Mouse (Mus musculus) erythroblast, adult 5-6 weeks (primary cell): Measurements from ENCODE around the gene Hoxd1. TPM values are rescaled to one million over a fixed set of nuclear protein-coding genes. Genes with fewer than 3 reads are reported as not detected.

Experiments used
- ATAC-seq: replicated peaks from 2 replicates; pipeline ENCODE4 v1.8.0; 2016; ENCODE audit warnings: moderate number of reproducible peaks, mild to moderate bottlenecking, moderate TSS enrichment, inconsistent platforms; ENCODE audit not compliant: poor library complexity, low FRiP score, severe bottlenecking
- total RNA-seq, 2 experiments: library from RNA; stranded (forward) in 1 of 2; stranded (reverse) in 1 of 2; fragments of 150-400 nt in 1 of 2; fragments of 200-764, 138-1000 nt in 1 of 2; gene quantifications; 2 replicates each; pipeline versions ENCODE4 v1.2.3 to v1.2.4; 2015 to 2017; ENCODE audit warnings: low replicate concordance in 2 of 2

Hoxd1 gene
- total RNA-seq, 2 experiments from 2014 or later = not detected

- ATAC-seq = no peak
These were observed 16.4 kb upstream of the Hoxd1 start for GRCm38 (mm10) chr2:74746298-74746921.

DNA sequence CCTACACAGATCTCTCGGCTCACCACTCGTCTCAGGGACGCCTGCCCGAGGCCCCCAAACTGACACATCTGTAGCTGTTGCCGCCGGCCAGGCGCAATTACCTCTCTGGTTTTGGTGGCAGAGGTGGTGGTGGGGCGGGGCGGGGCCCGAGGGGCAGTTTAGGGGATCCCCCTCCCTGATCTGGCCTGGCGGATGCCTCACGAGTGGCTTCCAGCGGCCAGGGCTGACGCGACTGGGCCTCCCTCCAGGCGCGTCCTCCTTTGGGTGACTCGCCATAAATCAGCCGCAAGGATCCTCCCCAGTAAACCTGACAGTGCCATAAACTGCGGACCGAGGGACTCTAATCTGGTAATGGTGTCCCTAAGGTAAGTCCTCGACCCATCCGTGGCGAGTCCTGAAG is 15.8 kb upstream of the Hoxd1 start:
- ATAC-seq = no peak

- no peak for ATAC-seq
These were observed 15.1 kb upstream of the Hoxd1 start for GRCm38 (mm10) chr2:74747661-74748141.

DNA sequence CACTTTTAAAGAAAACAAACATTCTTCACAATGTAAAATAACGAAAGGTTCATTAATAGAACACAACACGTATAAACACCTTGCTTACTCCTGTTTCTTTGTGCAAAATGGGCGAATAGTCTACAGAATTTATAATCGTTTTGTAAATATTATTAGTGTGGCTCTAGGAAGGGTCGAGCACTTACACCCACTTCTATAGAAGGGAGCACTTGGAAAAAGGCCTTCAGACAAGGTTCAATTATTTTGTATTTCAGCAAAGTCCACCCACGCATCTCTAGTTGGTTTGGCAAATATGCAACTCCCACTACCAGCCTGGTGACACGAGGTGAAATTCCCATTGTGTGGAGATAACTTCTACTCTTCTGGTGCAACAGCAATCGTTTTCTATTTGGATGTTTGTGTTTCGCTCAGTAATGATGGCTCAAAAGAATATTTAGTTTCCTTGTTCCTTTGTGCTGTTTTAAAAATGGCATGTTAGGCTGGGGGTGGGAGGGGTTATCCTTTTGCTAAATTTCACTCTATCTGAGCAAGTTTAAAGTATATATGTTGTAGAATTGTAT is 14.3 kb upstream of the Hoxd1 start:
- ATAC-seq = no peak

GRCm38 (mm10) chr2:74749337-74750121 is 13.3 kb upstream of the Hoxd1 start:
- no peak for ATAC-seq

GRCm38 (mm10) chr2:74750731-74751250 is 12.0 kb upstream of the Hoxd1 start:
- ATAC-seq = no peak

- ATAC-seq = no peak
These were observed 10.9 kb upstream of the Hoxd1 start for GRCm38 (mm10) chr2:74751861-74752260.

DNA sequence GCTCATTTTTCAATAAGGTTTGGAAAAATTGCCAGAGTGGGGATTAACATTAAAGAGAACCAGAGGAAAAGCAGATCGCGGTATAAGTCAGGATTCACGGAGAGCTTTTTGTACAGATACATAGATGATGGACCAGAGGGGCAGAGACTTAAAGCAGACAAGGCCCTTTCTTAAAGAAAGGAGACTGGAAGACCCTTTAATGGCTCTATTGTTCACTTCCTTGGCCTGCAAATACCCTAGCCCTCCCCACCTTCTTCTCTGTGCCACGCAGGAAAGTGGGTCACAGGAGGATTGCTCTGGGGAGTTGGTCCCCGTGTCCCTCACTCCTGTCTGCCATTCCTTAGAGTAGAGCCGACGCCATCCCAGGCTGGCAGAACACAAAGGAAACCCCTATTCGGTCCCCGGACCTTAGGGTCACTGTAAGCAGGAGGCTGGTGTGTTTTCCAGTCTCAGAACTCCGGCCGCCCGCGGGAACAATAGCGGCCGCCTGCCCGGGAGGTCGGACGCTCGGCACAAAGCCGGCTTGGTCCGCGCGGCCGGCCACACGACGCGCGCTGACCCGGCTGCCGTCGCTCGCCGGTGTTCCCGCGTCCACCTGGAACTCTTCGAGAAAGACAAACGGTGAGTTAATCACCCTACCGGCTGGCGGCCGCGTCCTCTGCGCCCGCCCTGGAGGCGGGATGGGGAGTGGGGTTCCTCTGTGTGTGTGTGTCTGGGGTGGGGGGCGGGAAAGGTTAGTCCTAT is 10.2 kb upstream of the Hoxd1 start:
- ATAC-seq = no peak

DNA sequence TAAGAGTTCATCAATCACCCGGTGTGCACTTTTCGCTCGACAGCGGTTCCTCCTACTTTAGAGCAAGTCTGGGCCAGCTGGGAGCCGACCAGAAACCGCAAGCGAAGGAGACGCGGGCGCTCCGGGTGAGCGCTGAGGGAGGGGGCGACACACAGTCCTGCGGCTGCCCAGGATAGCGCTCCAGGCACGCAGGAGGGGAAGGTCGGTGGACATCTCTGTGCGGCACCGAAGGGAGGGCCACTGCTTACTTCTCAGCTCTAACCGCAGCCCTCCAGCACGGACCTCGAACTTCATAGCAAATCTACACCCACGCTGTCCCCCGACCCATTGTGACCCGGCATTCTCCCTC is 9.6 kb upstream of the Hoxd1 start:
- ATAC-seq = no peak

DNA sequence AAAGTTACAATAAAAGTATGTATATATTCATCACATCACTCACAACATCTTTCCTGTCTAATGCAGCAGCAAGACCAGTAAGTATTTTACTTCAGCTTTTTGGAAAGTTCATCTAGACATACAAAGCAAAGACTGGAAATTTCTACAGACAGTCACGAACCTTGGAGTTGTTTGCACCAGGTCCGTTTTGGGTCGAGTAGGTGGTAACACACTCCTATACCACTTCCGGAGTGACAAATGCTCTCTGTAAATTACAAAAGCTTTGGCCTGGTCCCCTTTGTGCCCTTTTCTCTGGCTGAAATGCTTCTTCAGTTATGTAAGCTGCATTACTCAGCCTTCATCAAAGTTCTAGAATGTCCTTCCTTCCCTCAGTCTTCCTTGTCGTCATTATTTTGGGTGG is 9.1 kb upstream of the Hoxd1 start:
- no peak for ATAC-seq

- ATAC-seq = no peak
These were observed 2.6 kb upstream of the Hoxd1 start for GRCm38 (mm10) chr2:74760146-74760545.

DNA sequence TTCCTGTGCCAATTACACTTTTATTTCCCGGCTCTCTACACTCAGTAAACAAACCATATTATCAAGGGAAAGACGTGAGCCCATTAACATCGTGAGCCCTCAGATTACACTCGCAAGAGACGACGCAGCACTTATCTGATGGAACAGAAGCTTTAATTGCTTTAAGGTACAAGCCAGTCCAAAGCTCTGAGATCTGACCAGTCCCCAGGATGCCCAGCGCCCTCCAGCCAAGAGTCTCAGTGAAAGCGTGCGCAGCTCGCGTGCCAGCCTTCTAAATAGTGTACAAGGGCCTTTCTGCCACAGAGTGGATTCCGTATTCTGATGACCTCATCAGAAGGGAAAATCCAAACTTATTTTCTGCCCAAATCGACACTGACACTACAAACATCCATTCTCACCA is 839 bp upstream of the Hoxd1 start:
- ATAC-seq = no peak

DNA sequence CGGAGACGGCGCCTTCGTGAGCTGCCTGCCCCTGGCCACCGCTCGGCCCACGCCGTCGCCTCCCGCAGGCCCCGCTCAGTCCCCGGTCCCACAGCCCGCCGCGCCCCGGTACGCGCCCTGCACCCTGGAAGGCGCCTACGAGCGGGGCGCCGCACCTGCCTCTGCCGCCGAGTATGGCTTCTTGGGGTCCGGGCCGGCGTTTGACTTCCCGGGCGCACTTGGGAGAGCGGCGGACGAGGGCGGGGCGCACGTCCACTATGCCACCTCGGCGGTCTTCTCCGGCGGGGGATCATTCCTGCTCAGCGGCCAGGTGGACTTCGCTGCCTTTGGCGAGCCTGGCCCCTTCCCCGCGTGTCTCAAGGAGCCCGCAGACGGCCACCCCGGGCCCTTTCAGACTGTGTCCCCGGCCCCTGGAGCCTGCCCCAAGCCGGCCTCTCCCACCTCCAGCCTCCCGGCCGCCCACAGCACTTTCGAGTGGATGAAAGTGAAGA is 510 bp downstream of the Hoxd1 start:
- ATAC-seq = no peak

DNA sequence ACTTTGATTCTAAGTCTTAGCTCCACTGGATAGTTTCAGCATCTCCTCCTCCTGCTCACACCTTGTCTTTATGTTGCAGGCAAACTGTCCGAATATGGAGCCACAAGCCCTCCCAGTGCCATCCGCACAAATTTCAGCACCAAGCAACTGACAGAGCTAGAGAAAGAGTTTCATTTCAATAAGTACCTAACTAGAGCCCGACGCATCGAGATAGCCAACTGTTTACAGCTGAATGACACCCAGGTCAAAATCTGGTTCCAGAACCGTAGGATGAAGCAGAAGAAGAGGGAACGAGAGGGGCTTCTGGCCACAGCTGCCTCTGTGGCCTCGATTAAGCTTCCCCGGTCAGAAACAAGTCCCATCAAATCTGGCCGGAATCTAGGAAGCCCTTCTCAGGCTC is 1.2 kb downstream of the Hoxd1 start:
- no peak for ATAC-seq

DNA sequence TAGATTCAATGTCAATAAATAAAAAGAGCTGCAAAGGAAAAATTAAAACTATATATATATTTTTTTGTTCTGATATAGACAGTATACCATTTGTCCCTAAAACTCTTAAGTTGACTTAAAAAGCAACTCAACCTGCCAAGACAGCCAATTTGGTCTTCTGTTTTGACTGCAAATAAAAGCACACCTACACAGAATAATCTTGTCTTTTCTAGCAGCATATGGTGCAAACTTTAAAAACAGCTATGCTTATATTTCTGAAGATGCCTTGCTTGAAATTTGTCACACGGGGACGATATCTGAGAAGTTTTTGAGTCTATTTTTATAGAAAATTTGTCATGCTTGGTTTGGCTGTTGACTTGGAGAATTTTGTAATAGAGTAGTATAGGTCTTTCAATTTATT is 11.6 kb downstream of the Hoxd1 start:
- no peak for ATAC-seq

DNA sequence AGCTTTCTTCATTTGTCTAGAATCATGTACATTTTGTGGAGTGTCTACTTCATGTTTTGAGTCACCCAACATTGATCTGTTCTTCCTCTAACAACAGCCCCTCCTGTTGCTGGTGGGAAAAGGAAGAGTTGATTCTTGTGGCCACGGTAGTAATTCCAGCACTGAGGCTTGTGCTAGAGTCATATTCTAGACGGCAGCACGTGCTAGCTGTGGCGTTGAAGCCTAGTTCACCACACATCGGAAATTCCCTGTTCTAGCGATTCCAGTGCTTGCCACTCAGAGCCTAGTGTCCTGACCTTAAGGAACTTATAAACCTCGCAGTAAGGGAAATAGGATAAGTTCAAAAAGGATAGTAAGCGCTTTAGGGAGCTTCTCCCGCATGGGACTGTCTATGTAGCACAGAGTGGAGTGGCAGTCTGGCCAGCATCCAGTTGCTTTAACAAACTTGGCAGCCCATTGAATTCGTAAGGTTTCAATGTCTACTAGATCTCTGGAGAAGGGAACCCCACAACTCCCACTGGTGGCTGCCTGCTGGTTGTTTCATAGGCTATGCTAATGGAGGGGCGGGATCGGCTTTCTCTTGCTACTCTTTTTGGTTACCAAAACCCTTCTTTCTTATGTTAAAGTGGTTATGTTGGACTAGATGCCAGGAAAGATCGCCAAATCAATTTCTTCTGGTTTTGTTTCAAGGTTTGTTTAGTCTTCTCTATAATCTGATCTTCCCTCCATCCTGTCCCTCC is 14.9 kb downstream of the Hoxd1 start:
- no peak for ATAC-seq

GRCm38 (mm10) chr2:74781386-74781785 is 18.6 kb downstream of the Hoxd1 start:
- no peak for ATAC-seq

GRCm38 (mm10) chr2:74795531-74795930 is 32.8 kb downstream of the Hoxd1 start:
- no peak for ATAC-seq

DNA sequence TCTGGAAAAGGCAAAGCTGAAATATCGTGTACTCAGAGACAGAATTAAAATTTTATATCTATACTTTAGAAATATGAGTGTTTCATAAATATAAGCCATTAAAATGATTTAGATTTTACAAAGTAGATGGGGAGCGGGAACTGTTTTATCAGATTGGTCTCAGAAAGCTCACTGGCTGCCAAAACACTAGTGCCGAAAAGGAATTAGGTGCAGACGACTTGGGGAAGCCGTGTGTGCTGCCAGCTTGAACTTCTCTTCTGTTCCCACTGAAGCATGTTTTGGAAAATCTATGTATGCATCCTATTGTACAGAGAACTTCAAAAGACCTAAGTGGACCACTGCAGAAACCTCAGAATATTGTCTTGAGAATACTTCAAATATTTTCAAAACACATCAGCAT is 45.7 kb downstream of the Hoxd1 start:
- ATAC-seq = no peak
